Mouse (Mus musculus): ENCODE results near the gene Tubb3. TPM values are rescaled to one million over a fixed set of nuclear protein-coding genes. Genes with fewer than 3 reads are reported as not detected.

Tubb3 gene
- polyA plus RNA-seq, 1 experiment: 140 TPM

GRCm38 (mm10) chr8:123420525-123421281, 9.5 kb downstream of the Tubb3 start:
- H3K27me3 ChIP-seq (ENCODE audit: control insufficient read depth, insufficient read depth, insufficient read length): no peaks in the 10 kb centered on the region
- TF ChIP-seq CEBPB (IDR thresholded peaks at IDR 0.05; ENCODE audit: low read depth) (no peak), USF1 (IDR thresholded peaks at IDR 0.05; ENCODE audit: low read depth) (no peak), MAX (IDR thresholded peaks at IDR 0.05) (no peak), CTCF (IDR thresholded peaks at IDR 0.05; ENCODE audit: control insufficient read depth, insufficient read depth, insufficient read length) (no peak), MYOD1 (IDR thresholded peaks at IDR 0.05; ENCODE audit: control insufficient read depth, insufficient read length, low read depth) (no peak), FOSL1 (IDR thresholded peaks at IDR 0.05; ENCODE audit: insufficient read depth, low read length, poor library complexity, severe bottlenecking) (no peak), MYOG (IDR thresholded peaks at IDR 0.05; ENCODE audit: control insufficient read depth, extremely low read depth, insufficient read length) (no peak)
- H3K79me3 ChIP-seq (ENCODE audit: low read depth): no peaks in the 10 kb centered on the region
- H3K36me3 ChIP-seq (ENCODE audit: control insufficient read depth, insufficient read depth): peaks cover 27% of the 10 kb centered on the region
- H3K79me2 ChIP-seq (ENCODE audit: control insufficient read depth, insufficient read depth): peaks cover 13% of the 10 kb centered on the region
- no peak overlapping the region for H3K4me3 ChIP-seq (ENCODE audit: insufficient read depth, poor library complexity, severe bottlenecking)
- no peak overlapping the region for H3ac ChIP-seq (ENCODE audit: control insufficient read depth, insufficient read length, low read depth)

- H3K79me3 ChIP-seq (ENCODE audit: low read depth): no peaks in the 10 kb centered on the region
- H3ac ChIP-seq (ENCODE audit: control insufficient read depth, insufficient read length, low read depth): no peak overlapping the region
- no peak for TF ChIP-seq USF1 (IDR thresholded peaks at IDR 0.05; ENCODE audit: low read depth)
- TF ChIP-seq CTCF (IDR thresholded peaks at IDR 0.05; ENCODE audit: control insufficient read depth, insufficient read depth, insufficient read length): no peak
- TF ChIP-seq MYOG (IDR thresholded peaks at IDR 0.05; ENCODE audit: control insufficient read depth, extremely low read depth, insufficient read length): no peak
- TF ChIP-seq FOSL1 (IDR thresholded peaks at IDR 0.05; ENCODE audit: insufficient read depth, low read length, poor library complexity, severe bottlenecking): no peak
- no peak for TF ChIP-seq CEBPB (IDR thresholded peaks at IDR 0.05; ENCODE audit: low read depth)
- TF ChIP-seq MAX (IDR thresholded peaks at IDR 0.05): no peak
- no peak for TF ChIP-seq MYOD1 (IDR thresholded peaks at IDR 0.05; ENCODE audit: control insufficient read depth, insufficient read length, low read depth)
- no peaks in the 10 kb centered on the region for H3K27me3 ChIP-seq (ENCODE audit: control insufficient read depth, insufficient read depth, insufficient read length)
- peaks cover 7% of the 10 kb centered on the region for H3K79me2 ChIP-seq (ENCODE audit: control insufficient read depth, insufficient read depth)
- H3K4me3 ChIP-seq (ENCODE audit: insufficient read depth, poor library complexity, severe bottlenecking): no peak overlapping the region
- peaks cover 27% of the 10 kb centered on the region for H3K36me3 ChIP-seq (ENCODE audit: control insufficient read depth, insufficient read depth)
Measured at GRCm38 (mm10) chr8:123421325-123421724, 10.1 kb downstream of the Tubb3 start.

- no peak overlapping the region for H3K4me3 ChIP-seq (ENCODE audit: insufficient read depth, poor library complexity, severe bottlenecking)
- TF ChIP-seq MYOG (IDR thresholded peaks at IDR 0.05; ENCODE audit: control insufficient read depth, extremely low read depth, insufficient read length) (no peak), FOSL1 (IDR thresholded peaks at IDR 0.05; ENCODE audit: insufficient read depth, low read length, poor library complexity, severe bottlenecking) (no peak), MYOD1 (IDR thresholded peaks at IDR 0.05; ENCODE audit: control insufficient read depth, insufficient read length, low read depth) (no peak), USF1 (IDR thresholded peaks at IDR 0.05; ENCODE audit: low read depth) (no peak), CTCF (IDR thresholded peaks at IDR 0.05; ENCODE audit: control insufficient read depth, insufficient read depth, insufficient read length) (peak; percentile 66), MAX (IDR thresholded peaks at IDR 0.05) (no peak)
- H3ac ChIP-seq (ENCODE audit: control insufficient read depth, insufficient read length, low read depth): peak overlapping the region; percentile 47
- H3K79me2 ChIP-seq (ENCODE audit: control insufficient read depth, insufficient read depth): no peaks in the 10 kb centered on the region
- H3K27me3 ChIP-seq (ENCODE audit: control insufficient read depth, insufficient read depth, insufficient read length): no peaks in the 10 kb centered on the region
- H3K79me3 ChIP-seq (ENCODE audit: low read depth): no peaks in the 10 kb centered on the region
- H3K36me3 ChIP-seq (ENCODE audit: control insufficient read depth, insufficient read depth): peaks cover 27% of the 10 kb centered on the region
Measured at GRCm38 (mm10) chr8:123422056-123422780, 11.0 kb downstream of the Tubb3 start.

GRCm38 (mm10) chr8:123422781-123423159, 11.5 kb downstream of the Tubb3 start:
- Histone ChIP-seq H3K27me3 (ENCODE audit: control insufficient read depth, insufficient read depth, insufficient read length) (no peaks in the 10 kb centered on the region), H3K79me2 (ENCODE audit: control insufficient read depth, insufficient read depth) (no peaks in the 10 kb centered on the region), H3K36me3 (ENCODE audit: control insufficient read depth, insufficient read depth) (peaks cover 26% of the 10 kb centered on the region), H3K4me3 (ENCODE audit: insufficient read depth, poor library complexity, severe bottlenecking) (no peak overlapping the region), H3ac (ENCODE audit: control insufficient read depth, insufficient read length, low read depth) (peak overlapping the region; percentile 47), H3K79me3 (ENCODE audit: low read depth) (no peaks in the 10 kb centered on the region)
- TF ChIP-seq USF1 (IDR thresholded peaks at IDR 0.05; ENCODE audit: low read depth): no peak
- no peak for TF ChIP-seq MAX (IDR thresholded peaks at IDR 0.05)
- no peak for TF ChIP-seq FOSL1 (IDR thresholded peaks at IDR 0.05; ENCODE audit: insufficient read depth, low read length, poor library complexity, severe bottlenecking)

GRCm38 (mm10) chr8:123423441-123423840, 12.2 kb downstream of the Tubb3 start, which contains the start of gene Def8:
Gene Def8 (plus strand): TSS chr8:123423527.
- Histone ChIP-seq H3K27me3 (ENCODE audit: control insufficient read depth, insufficient read depth, insufficient read length) (no peaks in the 10 kb centered on the region), H3ac (ENCODE audit: control insufficient read depth, insufficient read length, low read depth) (peak within 1 kb of the TSS; percentile 47), H3K79me3 (ENCODE audit: low read depth) (no peaks in the 10 kb centered on the region), H3K4me3 (ENCODE audit: insufficient read depth, poor library complexity, severe bottlenecking) (no peak within 1 kb of the TSS), H3K79me2 (ENCODE audit: control insufficient read depth, insufficient read depth) (no peaks in the 10 kb centered on the region), H3K36me3 (ENCODE audit: control insufficient read depth, insufficient read depth) (peaks cover 23% of the 10 kb centered on the region)
- TF ChIP-seq FOSL1 (IDR thresholded peaks at IDR 0.05; ENCODE audit: insufficient read depth, low read length, poor library complexity, severe bottlenecking) (no peak), CEBPB (IDR thresholded peaks at IDR 0.05; ENCODE audit: low read depth) (no peak), MAX (IDR thresholded peaks at IDR 0.05) (no peak), USF1 (IDR thresholded peaks at IDR 0.05; ENCODE audit: low read depth) (no peak), CTCF (IDR thresholded peaks at IDR 0.05; ENCODE audit: control insufficient read depth, insufficient read depth, insufficient read length) (no peak), MYOG (IDR thresholded peaks at IDR 0.05; ENCODE audit: control insufficient read depth, extremely low read depth, insufficient read length) (no peak), MYOD1 (IDR thresholded peaks at IDR 0.05; ENCODE audit: control insufficient read depth, insufficient read length, low read depth) (no peak)

All from C2C12 (cell line).